Comparison of ENCODE assay signal across 8 mouse cellular contexts in genomic region chr4:115962671-115963412, GRCm38 (mm10). TPM values are rescaled to one million over a fixed set of nuclear protein-coding genes. Genes with fewer than 3 reads are reported as not detected.
DNase-seq lines count a peak whose midpoint lies in the region; ATAC-seq and TF ChIP-seq lines count a peak whose summit lies in the region.

No protein-coding gene starts in this region.

- under 1% methylated on average over 78 of the region's 79 CpGs for WGBS in kidney, embryonic 15.5 days
- WGBS in liver, embryonic 16.5 days (ENCODE audit: insufficient replicate concordance), result under 1% methylated on average over 78 of the region's 79 CpGs
- under 1% methylated on average over 77 of the region's 79 CpGs for WGBS in neural tube, embryonic 11.5 days

- peak; percentile 32 to 52 for DNase-seq in left cerebral cortex, adult 18-20 months (ENCODE audit: low spot score in 2 of 2)
- DNase-seq in left cerebral cortex, adult 11 months (ENCODE audit: low spot score), result no peak
- peak; percentile 43 to 44 for DNase-seq in frontal cortex, postnatal 36 days (ENCODE audit: low spot score in 2 of 2)
- peak; percentile 81 for DNase-seq in neural tube, embryonic 11.5 days (ENCODE audit: low spot score)
- no peak for DNase-seq in natural killer cell, adult 2 months (ENCODE audit: low spot score in 2 of 2)

- peak overlapping the region; percentile 44 for H3K4me3 ChIP-seq in bone marrow macrophage, adult 2 months (ENCODE audit: insufficient read depth, low read length)
- H3K4me3 ChIP-seq in kidney, embryonic 15.5 days (replicated peaks), result peak overlapping the region; percentile 49
- H3K4me3 ChIP-seq in liver, embryonic 16.5 days (ENCODE audit: low read depth, low read length), result peak overlapping the region; percentile 54
- peak overlapping the region; percentile 43 for H3K4me3 ChIP-seq in neural tube, embryonic 11.5 days (ENCODE audit: low read depth, low read length)

- H3K27me3 ChIP-seq in kidney, embryonic 15.5 days, result peaks cover 93% of the 10 kb centered on the region
- H3K27me3 ChIP-seq in liver, embryonic 16.5 days (ENCODE audit: control insufficient read depth, insufficient read depth, low read depth, low read length), result peaks cover 71% of the 10 kb centered on the region
- H3K27me3 ChIP-seq in neural tube, embryonic 11.5 days (ENCODE audit: control insufficient read depth, insufficient read depth, low read length), result peaks cover 80% of the 10 kb centered on the region

- H3K9me3 ChIP-seq in kidney, embryonic 15.5 days (replicated peaks), result no peaks in the 10 kb centered on the region
- H3K9me3 ChIP-seq in liver, embryonic 16.5 days (replicated peaks; ENCODE audit: control insufficient read depth, low read length), result no peaks in the 10 kb centered on the region
- no peaks in the 10 kb centered on the region for H3K9me3 ChIP-seq in neural tube, embryonic 11.5 days (ENCODE audit: control insufficient read depth, low read length)

- H3K4me1 ChIP-seq in bone marrow macrophage, adult 2 months (ENCODE audit: control insufficient read depth, insufficient read depth, low read length), result peaks cover 11% of the 10 kb centered on the region
- H3K4me1 ChIP-seq in kidney, embryonic 15.5 days, result peaks cover 20% of the 10 kb centered on the region
- no peaks in the 10 kb centered on the region for H3K4me1 ChIP-seq in liver, embryonic 16.5 days (ENCODE audit: control insufficient read depth, low read depth, low read length)
- peaks cover 4% of the 10 kb centered on the region for H3K4me1 ChIP-seq in neural tube, embryonic 11.5 days (ENCODE audit: control insufficient read depth, insufficient read depth, low read length)

- TF ChIP-seq CTCF in bone marrow macrophage, adult 2 months (IDR thresholded peaks at IDR 0.05; ENCODE audit: low read depth, low read length), result no peak

- H3K4me2 ChIP-seq in kidney, embryonic 15.5 days, result peak overlapping the region; percentile 88
- H3K4me2 ChIP-seq in liver, embryonic 16.5 days (ENCODE audit: low read depth, low read length), result peak overlapping the region; percentile 56
- peak overlapping the region; percentile 88 for H3K4me2 ChIP-seq in neural tube, embryonic 11.5 days (ENCODE audit: low read depth)

- H3K9ac ChIP-seq in kidney, embryonic 15.5 days, result peak overlapping the region; percentile 37
- H3K9ac ChIP-seq in liver, embryonic 16.5 days (ENCODE audit: low read depth, low read length), result no peak overlapping the region; the same call in 1 of the 2 replicates
- H3K9ac ChIP-seq in neural tube, embryonic 11.5 days (ENCODE audit: low read length), result peak overlapping the region; percentile 35; the same call in 1 of the 2 replicates

- no peaks in the 10 kb centered on the region for H3K36me3 ChIP-seq in kidney, embryonic 15.5 days
- no peaks in the 10 kb centered on the region for H3K36me3 ChIP-seq in liver, embryonic 16.5 days (ENCODE audit: control insufficient read depth, insufficient read depth)
- H3K36me3 ChIP-seq in neural tube, embryonic 11.5 days (ENCODE audit: control insufficient read depth, insufficient read depth, low read length), result no peaks in the 10 kb centered on the region

- H3K27ac ChIP-seq in bone marrow macrophage, adult 2 months (ENCODE audit: insufficient read depth, low read depth, low read length), result no peak overlapping the region
- H3K27ac ChIP-seq in kidney, embryonic 15.5 days, result no peak overlapping the region
- no peak overlapping the region for H3K27ac ChIP-seq in liver, embryonic 16.5 days (ENCODE audit: low read length)
- H3K27ac ChIP-seq in neural tube, embryonic 11.5 days (ENCODE audit: low read depth, low read length), result no peak overlapping the region

- ATAC-seq in kidney, embryonic 15.5 days (replicated peaks; ENCODE audit: low FRiP score), result peak; percentile 67
- no peak for ATAC-seq in liver, embryonic 16.5 days (ENCODE audit: low read depth)
- peak; percentile 75 for ATAC-seq in neural tube, embryonic 11.5 days (ENCODE audit: insufficient read depth, low FRiP score, low TSS enrichment)

- TF ChIP-seq POLR2A in bone marrow macrophage, adult 2 months (IDR thresholded peaks at IDR 0.05; ENCODE audit: borderline replicate concordance, low read depth, low read length), result no peak

RNA-seq across cellular contexts. Expression of gene Dmbx1, which starts 23.1 kb away (rescaled TPM):
- not detected for total RNA-seq in left cerebral cortex, adult 18-20 months (2021)
- not detected in 2 replicates for polyA plus RNA-seq in bone marrow macrophage, adult 2 months (2012; ENCODE audit: insufficient read depth, insufficient read length, missing spikeins)
- polyA plus RNA-seq in kidney, embryonic 15.5 days (2015; fragmentation: Nextera tagmentation; extraction: Ambion mirVana), result not detected in 2 replicates
- polyA plus RNA-seq in liver, embryonic 16.5 days (2015; fragmentation: Nextera tagmentation; extraction: Ambion mirVana), result not detected in 2 replicates
- polyA plus RNA-seq in neural tube, embryonic 11.5 days (2014; fragmentation: Nextera tagmentation; extraction: Ambion mirVana), result 0.38 and 0.77 TPM in 2 replicates

RNA-seq across cellular contexts. Expression of gene Faah, which starts 54.9 kb away (rescaled TPM):
- 100 to 1,000 TPM in 1 of 2 experiments, 10 to 100 TPM in 1; 85.2 to 101 TPM for total RNA-seq in left cerebral cortex, adult 18-20 months (2021)
- polyA plus RNA-seq in bone marrow macrophage, adult 2 months (2012; ENCODE audit: insufficient read depth, insufficient read length, missing spikeins), result not detected in 2 replicates
- 8.9 and 10.5 TPM in 2 replicates for polyA plus RNA-seq in kidney, embryonic 15.5 days (2015; fragmentation: Nextera tagmentation; extraction: Ambion mirVana)
- polyA plus RNA-seq in liver, embryonic 16.5 days (2015; fragmentation: Nextera tagmentation; extraction: Ambion mirVana), result 12.2 and 14.5 TPM in 2 replicates
- 1.9 and 2.1 TPM in 2 replicates for polyA plus RNA-seq in neural tube, embryonic 11.5 days (2014; fragmentation: Nextera tagmentation; extraction: Ambion mirVana)

Comparison
In these comparisons a context has a peak if more than half of its experiments do, and no peak if none do; other contexts are left out.
1. DNase-seq: peak in left cerebral cortex, adult 18-20 months (2 of 2), frontal cortex, postnatal 36 days (2 of 2) and neural tube, embryonic 11.5 days (single experiment); none in left cerebral cortex, adult 11 months (single experiment) and natural killer cell, adult 2 months (0 of 2).
2. Peak in every context shown above with its lines, with median percentiles within 50 percentile points of each other: H3K4me3 ChIP-seq and H3K4me2 ChIP-seq.